Mouse (Mus musculus) retina, adult 2 months (tissue): Measurements from ENCODE around the gene Bnip1.

Experiments used
- DNase-seq: peaks from one replicate; pipeline ENCODE4 v3.0.0-alpha.2; 2012; ENCODE audit warnings: low read depth, low spot score

Gene Bnip1

GRCm38 (mm10) chr17:26780750-26781571 lies at the start of gene Bnip1:
Gene Bnip1, plus strand, starts transcription at chr17:26781066.
- peak; percentile 61 for DNase-seq

GRCm38 (mm10) chr17:26742581-26742980 lies 38.3 kb upstream of the Bnip1 start:
- DNase-seq = no peak

- DNase-seq = no peak
Observed at GRCm38 (mm10) chr17:26743294-26743693, 37.6 kb upstream of the Bnip1 start.

- no peak for DNase-seq
Observed at GRCm38 (mm10) chr17:26749975-26750374, 30.9 kb upstream of the Bnip1 start.

GRCm38 (mm10) chr17:26752297-26752696 lies 28.6 kb upstream of the Bnip1 start:
- DNase-seq = no peak

- DNase-seq = no peak
Observed at GRCm38 (mm10) chr17:26753476-26753875, 27.4 kb upstream of the Bnip1 start.

- no peak for DNase-seq
Observed at GRCm38 (mm10) chr17:26767100-26767753, 13.6 kb upstream of the Bnip1 start.

GRCm38 (mm10) chr17:26767754-26768124 lies 13.1 kb upstream of the Bnip1 start:
- no peak for DNase-seq

- DNase-seq = no peak
Observed at GRCm38 (mm10) chr17:26776211-26776610, 4.7 kb upstream of the Bnip1 start.

- DNase-seq = no peak
Observed at GRCm38 (mm10) chr17:26778001-26778400, 2.9 kb upstream of the Bnip1 start.

- DNase-seq = no peak
Observed at GRCm38 (mm10) chr17:26778430-26779100, 2.3 kb upstream of the Bnip1 start.

- no peak for DNase-seq
Observed at GRCm38 (mm10) chr17:26779471-26779870, 1.4 kb upstream of the Bnip1 start.

- no peak for DNase-seq
Observed at GRCm38 (mm10) chr17:26781610-26782043, 761 bp downstream of the Bnip1 start.

- no peak for DNase-seq
Observed at GRCm38 (mm10) chr17:26784525-26784924, 3.7 kb downstream of the Bnip1 start.

GRCm38 (mm10) chr17:26786586-26786985 lies 5.7 kb downstream of the Bnip1 start:
- DNase-seq = no peak

GRCm38 (mm10) chr17:26788986-26789385 lies 8.1 kb downstream of the Bnip1 start:
- DNase-seq = no peak

GRCm38 (mm10) chr17:26789460-26790268 lies 8.8 kb downstream of the Bnip1 start:
- no peak for DNase-seq

GRCm38 (mm10) chr17:26790269-26791214 lies 9.7 kb downstream of the Bnip1 start:
- no peak for DNase-seq

GRCm38 (mm10) chr17:26791580-26791979 lies 10.7 kb downstream of the Bnip1 start:
- DNase-seq = no peak

GRCm38 (mm10) chr17:26792096-26792495 lies 11.2 kb downstream of the Bnip1 start:
- no peak for DNase-seq
